Mouse (Mus musculus) heart, postnatal 0 days (tissue): Measurements from ENCODE around the gene Susd1.

Source experiments
- CTCF ChIP-seq: IDR thresholded peaks from 2 replicates; pipeline ENCODE4 v1.5.1; 2016; ENCODE audit warnings: antibody characterized with exemption, control low read depth, low read depth
- EP300 ChIP-seq: IDR thresholded peaks from 2 replicates; pipeline ENCODE4 v1.6.1; 2016; ENCODE audit warnings: antibody characterized with exemption, low read depth

GRCm38 (mm10) chr4:59399343-59399742 lies 39.1 kb downstream of the Susd1 start:
- TF ChIP-seq CTCF: no peak
- no peak for TF ChIP-seq EP300
